In the genomic region with DNA sequence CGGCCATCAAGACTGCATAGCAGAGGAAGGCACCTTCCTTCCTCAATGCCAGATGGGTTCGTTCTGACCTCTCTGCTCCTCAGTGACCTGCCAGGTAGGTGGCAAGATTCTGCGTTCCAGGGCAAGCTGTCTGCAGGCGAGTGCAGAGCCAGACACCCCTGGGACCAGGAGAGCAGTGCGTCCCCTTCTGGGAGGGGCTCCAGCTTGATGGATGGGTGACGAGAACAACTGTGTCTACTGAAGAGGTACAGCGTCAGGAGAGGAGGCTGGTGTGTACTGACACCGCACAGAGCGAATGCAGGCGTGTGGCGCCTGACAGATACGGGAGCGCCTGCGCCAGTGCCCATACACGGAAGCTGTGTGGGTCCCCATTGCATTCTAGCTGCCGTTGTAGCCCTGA, we compare ENCODE assay signal across 12 mouse cellular contexts. TPM values are rescaled to one million over a fixed set of nuclear protein-coding genes. Genes with fewer than 3 reads are reported as not detected.
"Had no signal": no experiment of that assay in that cellular context is flagged by ENCODE, and none has a peak within 500 bp of the region (broad histone marks: within the 10 kb centered on the region; RNA-seq: fewer than 3 reads in every experiment).

No protein-coding gene starts in this region.

- H3K9ac ChIP-seq: liver, embryonic 15.5 days had no signal

- H3K9me3 ChIP-seq: limb, embryonic 10.5 days; liver, embryonic 15.5 days had no signal

- H3K36me3 ChIP-seq: limb, embryonic 10.5 days; liver, embryonic 15.5 days had no signal

- DNase-seq: kidney, postnatal 25 days; lung, adult 2 months; lung, postnatal 36 days; midbrain, embryonic 14.5 days; right cerebral cortex, postnatal 25 days; thymus, postnatal 4 days had no signal

- H3K4me3 ChIP-seq: left cerebral cortex, adult 2 months; limb, embryonic 10.5 days; liver, embryonic 15.5 days had no signal

- H3K27ac ChIP-seq: left cerebral cortex, adult 2 months; limb, embryonic 10.5 days; liver, embryonic 15.5 days had no signal

- H3K4me2 ChIP-seq: liver, embryonic 11.5 days; liver, embryonic 15.5 days had no signal

- H3K27me3 ChIP-seq: liver, embryonic 15.5 days had no signal

- ATAC-seq: lung, postnatal 0 days had no signal

RNA-seq across cellular contexts. Expression of a gene that starts 47.7 kb away (rescaled TPM):
- total RNA-seq: monocyte, adult 5-6 weeks had no signal
